9 mouse cellular contexts compared by ENCODE assay signal in the genomic region with DNA sequence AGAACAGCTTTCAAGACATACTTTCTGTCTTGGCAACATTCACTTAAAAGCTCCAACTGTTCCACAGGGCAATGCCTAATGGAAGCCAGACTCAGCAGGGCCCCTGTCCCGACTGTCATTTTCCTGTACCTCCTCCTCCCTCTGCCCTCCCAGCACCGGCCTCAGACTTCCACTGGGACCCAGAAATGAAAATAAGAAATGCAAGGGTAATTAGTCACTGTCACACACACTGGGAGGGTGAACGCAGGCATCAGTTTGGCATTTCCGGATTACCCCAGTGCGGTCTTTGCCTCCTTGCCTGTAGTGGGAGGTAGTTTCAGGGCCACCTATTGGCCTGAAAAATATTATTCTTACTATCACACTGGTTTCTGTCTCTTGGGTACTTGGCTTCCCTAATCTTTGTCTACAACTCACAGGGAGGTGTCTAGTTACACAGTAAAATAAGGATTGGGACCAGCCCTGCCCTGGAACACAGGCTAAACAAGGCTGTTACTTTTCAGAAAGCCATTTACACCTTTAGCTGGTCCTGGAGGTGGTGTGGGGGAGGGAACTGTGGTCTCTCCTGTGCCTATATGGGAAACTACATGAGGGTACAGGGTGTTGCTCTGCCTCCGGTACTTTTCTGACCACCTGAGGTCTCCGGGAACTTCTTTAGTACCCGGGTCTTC.
DNase-seq lines count a peak whose midpoint lies in the region; ATAC-seq lines count a peak whose summit lies in the region.
"Had no signal": no experiment of that assay in that cellular context is flagged by ENCODE, and none has a peak within 500 bp of the region (broad histone marks: within the 10 kb centered on the region; RNA-seq: fewer than 3 reads in every experiment).

No protein-coding gene starts in this region.

- H3K4me3 ChIP-seq in heart, embryonic 13.5 days, result no peak overlapping the region
- H3K4me3 ChIP-seq in hindbrain, embryonic 12.5 days, result no peak overlapping the region
- H3K4me3 ChIP-seq: liver, embryonic 15.5 days had no signal

- H3K27me3 ChIP-seq in heart, embryonic 13.5 days (replicated peaks), result no peaks in the 10 kb centered on the region
- H3K27me3 ChIP-seq in hindbrain, embryonic 12.5 days, result no peaks in the 10 kb centered on the region
- H3K27me3 ChIP-seq: liver, embryonic 15.5 days had no signal

- WGBS in heart, embryonic 13.5 days, result 50% methylated on average over 8 of the region's 8 CpGs
- 35% methylated on average over 8 of the region's 8 CpGs for WGBS in hindbrain, embryonic 12.5 days

- peaks cover 74% of the 10 kb centered on the region for H3K36me3 ChIP-seq in heart, embryonic 13.5 days
- H3K36me3 ChIP-seq in hindbrain, embryonic 12.5 days, result peaks cover 70% of the 10 kb centered on the region
- H3K36me3 ChIP-seq: liver, embryonic 15.5 days had no signal

- intact Hi-C loops in left cerebral cortex, postnatal 36 days (cut with DNase I), result no loop called here

- peaks cover 10% of the 10 kb centered on the region for H3K4me1 ChIP-seq in heart, embryonic 13.5 days
- peaks cover 16% of the 10 kb centered on the region for H3K4me1 ChIP-seq in hindbrain, embryonic 12.5 days
- H3K4me1 ChIP-seq: liver, embryonic 15.5 days had no signal

- H3K4me2 ChIP-seq in heart, embryonic 13.5 days, result no peak overlapping the region
- H3K4me2 ChIP-seq in hindbrain, embryonic 12.5 days (replicated peaks), result no peak overlapping the region
- H3K4me2 ChIP-seq: liver, embryonic 15.5 days had no signal

- peaks cover 3% of the 10 kb centered on the region; the same call in 1 of the 2 replicates for H3K9me3 ChIP-seq in heart, embryonic 13.5 days
- H3K9me3 ChIP-seq in hindbrain, embryonic 12.5 days (replicated peaks), result no peaks in the 10 kb centered on the region
- H3K9me3 ChIP-seq: liver, embryonic 15.5 days had no signal

- no peak for ATAC-seq in heart, embryonic 13.5 days (ENCODE audit: extremely low read depth, insufficient number of reproducible peaks, low FRiP score, low TSS enrichment)
- peak; percentile 93 for ATAC-seq in common myeloid progenitor, adult 5-6 weeks (replicated peaks; ENCODE audit: low read depth, poor library complexity, severe bottlenecking)
- ATAC-seq in hindbrain, embryonic 12.5 days (ENCODE audit: low FRiP score), result peak; percentile 80
- ATAC-seq in megakaryocyte progenitor cell, adult 5-6 weeks (replicated peaks; ENCODE audit: poor library complexity), result peak; percentile 92

- H3K27ac ChIP-seq in heart, embryonic 13.5 days (replicated peaks), result peak overlapping the region; percentile 68
- peak overlapping the region; percentile 60 for H3K27ac ChIP-seq in hindbrain, embryonic 12.5 days
- H3K27ac ChIP-seq: liver, embryonic 15.5 days had no signal

- DNase-seq in heart, postnatal 4 days, result no peak
- DNase-seq in left cerebral cortex, postnatal 36 days (ENCODE audit: low spot score in 2 of 2), result no peak
- DNase-seq in left cerebral cortex, adult 11 months (ENCODE audit: low spot score), result no peak
- no peak for DNase-seq in ovary, adult 18-20 months (ENCODE audit: low spot score)

- H3K9ac ChIP-seq in heart, embryonic 13.5 days, result peak overlapping the region; percentile 21; the same call in 1 of the 2 replicates
- no peak overlapping the region for H3K9ac ChIP-seq in hindbrain, embryonic 12.5 days
- H3K9ac ChIP-seq: liver, embryonic 15.5 days had no signal
